ENCODE assay signal across 9 mouse cellular contexts in genomic region chr13:112466136-112466945, GRCm38 (mm10). TPM values are rescaled to one million over a fixed set of nuclear protein-coding genes. Genes with fewer than 3 reads are reported as not detected.
A peak's percentile ranks its signal among the peaks of the same experiment; 100 is the strongest.
DNase-seq lines count a peak whose midpoint lies in the region; ATAC-seq and TF ChIP-seq lines count a peak whose summit lies in the region.
"Had no signal": no experiment of that assay in that cellular context is flagged by ENCODE, and none has a peak within 500 bp of the region (broad histone marks: within the 10 kb centered on the region; RNA-seq: fewer than 3 reads in every experiment).

No protein-coding gene starts in this region.

- TF ChIP-seq CTCF in lung, embryonic 14.5 days (IDR thresholded peaks at IDR 0.05; ENCODE audit: low read depth): no peak

- H3K27me3 ChIP-seq in lung, embryonic 14.5 days (ENCODE audit: insufficient read depth, low read length): no peaks in the 10 kb centered on the region
- H3K27me3 ChIP-seq in heart, embryonic 13.5 days (replicated peaks): no peaks in the 10 kb centered on the region
- no peaks in the 10 kb centered on the region for H3K27me3 ChIP-seq in limb, embryonic 14.5 days (ENCODE audit: control insufficient read depth, insufficient read depth, low read length)
- no peaks in the 10 kb centered on the region for H3K27me3 ChIP-seq in stomach, embryonic 15.5 days (replicated peaks)

- peak overlapping the region; percentile 84 for H3K4me2 ChIP-seq in lung, embryonic 14.5 days
- H3K4me2 ChIP-seq in heart, embryonic 13.5 days: peak overlapping the region; percentile 84
- peak overlapping the region; percentile 89; the same call in 1 of the 2 replicates for H3K4me2 ChIP-seq in limb, embryonic 14.5 days (replicated peaks; ENCODE audit: low read depth, low read length, severe bottlenecking)
- peak overlapping the region; percentile 70 for H3K4me2 ChIP-seq in stomach, embryonic 15.5 days

- WGBS in lung, embryonic 14.5 days: 56% methylated on average over 19 of the region's 19 CpGs
- WGBS in heart, embryonic 13.5 days: 65% methylated on average over 19 of the region's 19 CpGs
- 74% methylated on average over 19 of the region's 19 CpGs for whole genome bisulfite sequencing in limb, embryonic 14.5 days
- WGBS in stomach, embryonic 15.5 days: 60% methylated on average over 19 of the region's 19 CpGs

- H3K9me3 ChIP-seq in lung, embryonic 14.5 days (ENCODE audit: low read depth, low read length): no peaks in the 10 kb centered on the region
- no peaks in the 10 kb centered on the region for H3K9me3 ChIP-seq in heart, embryonic 13.5 days
- no peaks in the 10 kb centered on the region for H3K9me3 ChIP-seq in limb, embryonic 14.5 days (ENCODE audit: control insufficient read depth, low read length)
- H3K9me3 ChIP-seq in stomach, embryonic 15.5 days: no peaks in the 10 kb centered on the region

- H3K4me3 ChIP-seq in lung, embryonic 14.5 days (ENCODE audit: low read depth, low read length): peak overlapping the region; percentile 87; the same call in 1 of the 2 replicates
- peak overlapping the region; percentile 77 for H3K4me3 ChIP-seq in heart, embryonic 13.5 days
- H3K4me3 ChIP-seq in limb, embryonic 14.5 days (replicated peaks; ENCODE audit: low read length): no peak overlapping the region; the same call in 1 of the 2 replicates
- H3K4me3 ChIP-seq in stomach, embryonic 15.5 days (replicated peaks): no peak overlapping the region

- TF ChIP-seq POLR2A in limb, embryonic 14.5 days (IDR thresholded peaks at IDR 0.05; ENCODE audit: borderline replicate concordance, extremely low read depth, insufficient read depth, insufficient read length): no peak

- H3K36me3 ChIP-seq in lung, embryonic 14.5 days (ENCODE audit: insufficient read depth): no peaks in the 10 kb centered on the region
- no peaks in the 10 kb centered on the region; the same call in 1 of the 2 replicates for H3K36me3 ChIP-seq in heart, embryonic 13.5 days
- H3K36me3 ChIP-seq in limb, embryonic 14.5 days (ENCODE audit: control insufficient read depth, insufficient read depth, low read length): no peaks in the 10 kb centered on the region; the same call in 1 of the 2 replicates
- no peaks in the 10 kb centered on the region for H3K36me3 ChIP-seq in stomach, embryonic 15.5 days

- ATAC-seq in lung, embryonic 14.5 days (ENCODE audit: insufficient read depth): no peak
- ATAC-seq in heart, embryonic 13.5 days (ENCODE audit: extremely low read depth, insufficient number of reproducible peaks, low FRiP score, low TSS enrichment): no peak
- ATAC-seq in limb, embryonic 14.5 days (ENCODE audit: low FRiP score, low read depth): no peak
- ATAC-seq in stomach, embryonic 15.5 days (ENCODE audit: insufficient read depth, low FRiP score, low read depth): no peak
- ATAC-seq: midbrain, embryonic 16.5 days had no signal

- H3K27ac ChIP-seq in lung, embryonic 14.5 days (ENCODE audit: low read depth): no peak overlapping the region
- H3K27ac ChIP-seq in heart, embryonic 13.5 days (replicated peaks): peak overlapping the region; percentile 46
- H3K27ac ChIP-seq in limb, embryonic 14.5 days (replicated peaks; ENCODE audit: low read depth, low read length): 0 out of 2 replicates have a peak overlapping the region, but pooled peaks have one; percentile 19
- H3K27ac ChIP-seq in stomach, embryonic 15.5 days: no peak overlapping the region

- 0 out of 2 replicates have a peak overlapping the region, but pooled peaks have one; percentile 20 for H3K9ac ChIP-seq in lung, embryonic 14.5 days
- peak overlapping the region; percentile 69 for H3K9ac ChIP-seq in heart, embryonic 13.5 days
- H3K9ac ChIP-seq in limb, embryonic 14.5 days (ENCODE audit: low read depth, low read length, severe bottlenecking): no peak overlapping the region
- no peak overlapping the region for H3K9ac ChIP-seq in stomach, embryonic 15.5 days

- H3K4me1 ChIP-seq in lung, embryonic 14.5 days (ENCODE audit: insufficient read depth): peaks cover 23% of the 10 kb centered on the region
- peaks cover 53% of the 10 kb centered on the region for H3K4me1 ChIP-seq in heart, embryonic 13.5 days
- H3K4me1 ChIP-seq in limb, embryonic 14.5 days (ENCODE audit: control insufficient read depth, insufficient read depth, low read length): peaks cover 15% of the 10 kb centered on the region; the same call in 1 of the 2 replicates
- peaks cover 14% of the 10 kb centered on the region; the same call in 1 of the 2 replicates for H3K4me1 ChIP-seq in stomach, embryonic 15.5 days

- peak; percentile 34 for DNase-seq in lung, embryonic 14.5 days
- no peak for DNase-seq in lung, postnatal 25 days (ENCODE audit: low spot score)
- DNase-seq in limb, embryonic 14.5 days (ENCODE audit: low spot score): no peak
- DNase-seq in right cerebral cortex, postnatal 4 days: no peak
- DNase-seq in layer of hippocampus, postnatal 36 days: no peak
- DNase-seq: cerebellum, postnatal 36 days had no signal

RNA-seq across cellular contexts. Expression of gene Il6st, which starts 2.5 kb away (rescaled TPM):
- 41.0 and 41.3 TPM in 2 replicates for polyA plus RNA-seq in lung, embryonic 14.5 days (2014; fragmentation: Nextera tagmentation; extraction: Ambion mirVana)
- 42.1 TPM in 2 replicates for polyA plus RNA-seq in heart, embryonic 13.5 days (2015; fragmentation: Nextera tagmentation; extraction: Ambion mirVana)
- 34.3 and 34.4 TPM in 2 replicates for polyA plus RNA-seq in limb, embryonic 14.5 days (2012; rRNA removed)
- polyA plus RNA-seq in limb, embryonic 14.5 days (2014; fragmentation: Nextera tagmentation; extraction: Ambion mirVana): 40.3 and 42.4 TPM in 2 replicates
- polyA plus RNA-seq in stomach, embryonic 15.5 days (2015; fragmentation: Nextera tagmentation; extraction: Ambion mirVana): 37.4 and 39.0 TPM in 2 replicates
- 10 to 100 TPM; 67.3 to 80.3 TPM for total RNA-seq in layer of hippocampus, postnatal 36 days (2021)

Comparison
In these comparisons a context has a peak if more than half of its experiments do, and no peak if none do; other contexts are left out.
1. H3K27ac ChIP-seq: peak in heart, embryonic 13.5 days (single experiment) and limb, embryonic 14.5 days (single experiment); none in lung, embryonic 14.5 days (single experiment) and stomach, embryonic 15.5 days (single experiment).
2. H3K4me3 ChIP-seq: peak in lung, embryonic 14.5 days (single experiment) and heart, embryonic 13.5 days (single experiment); none in limb, embryonic 14.5 days (single experiment) and stomach, embryonic 15.5 days (single experiment).
3. H3K9ac ChIP-seq: peak in lung, embryonic 14.5 days (single experiment) and heart, embryonic 13.5 days (single experiment); none in limb, embryonic 14.5 days (single experiment) and stomach, embryonic 15.5 days (single experiment).
4. Peak in every context shown above with its lines, with median percentiles within 50 percentile points of each other: H3K4me2 ChIP-seq.